Mouse (Mus musculus): ENCODE data around the gene Tusc1.

DNA sequence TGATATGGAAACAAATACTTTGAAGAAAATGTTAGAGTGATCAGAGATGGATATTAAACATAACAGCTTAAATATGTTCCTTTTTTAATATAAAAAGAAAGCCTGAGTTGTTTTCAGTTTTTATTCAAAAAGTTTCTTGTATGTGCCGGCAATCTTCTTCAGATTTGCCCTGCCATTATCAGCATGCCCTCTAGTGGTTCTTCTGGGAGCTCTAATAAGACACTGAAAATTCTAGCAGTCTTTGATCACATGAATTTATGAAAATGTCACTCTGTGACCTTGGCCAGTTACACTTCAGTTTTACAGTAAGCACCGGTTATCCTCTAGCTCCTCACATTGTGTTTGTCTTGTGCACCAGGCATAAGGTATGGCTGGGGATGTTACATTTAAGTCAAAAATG lies 17.6 kb upstream of the Tusc1 start:
- TF ChIP-seq HCFC1 (IDR thresholded peaks at IDR 0.05; ENCODE audit: borderline replicate concordance, insufficient read depth, low read length) = no peak
- TF ChIP-seq ZNF384 (IDR thresholded peaks at IDR 0.05; ENCODE audit: low read depth, low read length) = no peak
- no peak for TF ChIP-seq CHD2 (IDR thresholded peaks at IDR 0.05; ENCODE audit: low read depth, low read length)
- TF ChIP-seq MAFK (IDR thresholded peaks at IDR 0.05; ENCODE audit: insufficient read depth, low read depth, low read length) = no peak
